Mouse (Mus musculus): ENCODE data around the gene Ppt2. TPM values are rescaled to one million over a fixed set of nuclear protein-coding genes. Genes with fewer than 3 reads are reported as not detected.
A peak's percentile ranks its signal among the peaks of the same experiment; 100 is the strongest.

Ppt2 gene
- polyA plus RNA-seq, 1 experiment from 2014 or later: 23.4 TPM

GRCm38 (mm10) chr17:34637459-34637858 lies 9.1 kb upstream of the Ppt2 start:
- no peak overlapping the region for H3K9ac ChIP-seq (replicated peaks; ENCODE audit: low read length)
- DNase-seq (no peak), ATAC-seq (ENCODE audit: low FRiP score, low TSS enrichment) (no peak)
- H3K36me3 ChIP-seq (ENCODE audit: control insufficient read depth, insufficient read depth, low read length): no peaks in the 10 kb centered on the region
- whole genome bisulfite sequencing: 74% methylated on average over 3 of the region's 3 CpGs
- H3K9me3 ChIP-seq (ENCODE audit: control insufficient read depth, low read length): no peaks in the 10 kb centered on the region
- H3K27me3 ChIP-seq (ENCODE audit: control insufficient read depth, insufficient read depth, low read length): peaks cover 1% of the 10 kb centered on the region; the same call in 1 of the 2 replicates
- peaks cover 1% of the 10 kb centered on the region; the same call in 1 of the 2 replicates for H3K4me1 ChIP-seq (ENCODE audit: control insufficient read depth, insufficient read depth, low read length)
- H3K27ac ChIP-seq (replicated peaks; ENCODE audit: low read depth, low read length): no peak overlapping the region
- H3K4me2 ChIP-seq (ENCODE audit: low read length): no peak overlapping the region
- H3K4me3 ChIP-seq (replicated peaks; ENCODE audit: low read depth, low read length): no peak overlapping the region

GRCm38 (mm10) chr17:34635671-34636070 lies 7.4 kb upstream of the Ppt2 start:
- H3K36me3 ChIP-seq (ENCODE audit: control insufficient read depth, insufficient read depth, low read length): no peaks in the 10 kb centered on the region
- DNase-seq (no peak), ATAC-seq (ENCODE audit: low FRiP score, low TSS enrichment) (no peak)
- no peaks in the 10 kb centered on the region for H3K9me3 ChIP-seq (ENCODE audit: control insufficient read depth, low read length)
- H3K27ac ChIP-seq (replicated peaks; ENCODE audit: low read depth, low read length): no peak overlapping the region
- H3K4me2 ChIP-seq (ENCODE audit: low read length): no peak overlapping the region
- H3K9ac ChIP-seq (replicated peaks; ENCODE audit: low read length): no peak overlapping the region
- no peak overlapping the region for H3K4me3 ChIP-seq (replicated peaks; ENCODE audit: low read depth, low read length)
- H3K4me1 ChIP-seq (ENCODE audit: control insufficient read depth, insufficient read depth, low read length): peaks cover 19% of the 10 kb centered on the region
- peaks cover 14% of the 10 kb centered on the region; the same call in 1 of the 2 replicates for H3K27me3 ChIP-seq (ENCODE audit: control insufficient read depth, insufficient read depth, low read length)
- WGBS: 86% methylated on average over 2 of the region's 2 CpGs

- Histone ChIP-seq H3K4me3 (replicated peaks; ENCODE audit: low read depth, low read length) (peak overlapping the region; percentile 71), H3K9me3 (ENCODE audit: control insufficient read depth, low read length) (no peaks in the 10 kb centered on the region), H3K27me3 (ENCODE audit: control insufficient read depth, insufficient read depth, low read length) (peaks cover 14% of the 10 kb centered on the region; the same call in 1 of the 2 replicates), H3K9ac (replicated peaks; ENCODE audit: low read length) (peak overlapping the region; percentile 43; the same call in 1 of the 2 replicates), H3K36me3 (ENCODE audit: control insufficient read depth, insufficient read depth, low read length) (no peaks in the 10 kb centered on the region), H3K27ac (replicated peaks; ENCODE audit: low read depth, low read length) (no peak overlapping the region), H3K4me2 (ENCODE audit: low read length) (peak overlapping the region; percentile 90), H3K4me1 (ENCODE audit: control insufficient read depth, insufficient read depth, low read length) (peaks cover 44% of the 10 kb centered on the region)
- peak; percentile 43 for DNase-seq
- 1% methylated on average over 26 of the region's 26 CpGs for WGBS
- no peak for ATAC-seq (ENCODE audit: low FRiP score, low TSS enrichment)
Measured at GRCm38 (mm10) chr17:34632261-34632691, 4.0 kb upstream of the Ppt2 start.

GRCm38 (mm10) chr17:34631647-34632046 lies 3.3 kb upstream of the Ppt2 start:
- no peaks in the 10 kb centered on the region for H3K9me3 ChIP-seq (ENCODE audit: control insufficient read depth, low read length)
- peak overlapping the region; percentile 43; the same call in 1 of the 2 replicates for H3K9ac ChIP-seq (replicated peaks; ENCODE audit: low read length)
- ATAC-seq (ENCODE audit: low FRiP score, low TSS enrichment): no peak
- H3K4me3 ChIP-seq (replicated peaks; ENCODE audit: low read depth, low read length): peak overlapping the region; percentile 71
- WGBS: 7% methylated on average over 12 of the region's 12 CpGs
- H3K4me1 ChIP-seq (ENCODE audit: control insufficient read depth, insufficient read depth, low read length): peaks cover 44% of the 10 kb centered on the region
- H3K36me3 ChIP-seq (ENCODE audit: control insufficient read depth, insufficient read depth, low read length): no peaks in the 10 kb centered on the region
- DNase-seq: no peak
- peaks cover 14% of the 10 kb centered on the region; the same call in 1 of the 2 replicates for H3K27me3 ChIP-seq (ENCODE audit: control insufficient read depth, insufficient read depth, low read length)
- H3K4me2 ChIP-seq (ENCODE audit: low read length): peak overlapping the region; percentile 90
- H3K27ac ChIP-seq (replicated peaks; ENCODE audit: low read depth, low read length): no peak overlapping the region

GRCm38 (mm10) chr17:34630761-34631301 lies 2.5 kb upstream of the Ppt2 start:
- ATAC-seq (ENCODE audit: low FRiP score, low TSS enrichment) (no peak), DNase-seq (peak; percentile 23)
- Histone ChIP-seq H3K27me3 (ENCODE audit: control insufficient read depth, insufficient read depth, low read length) (peaks cover 14% of the 10 kb centered on the region; the same call in 1 of the 2 replicates), H3K4me2 (ENCODE audit: low read length) (peak overlapping the region; percentile 90), H3K9me3 (ENCODE audit: control insufficient read depth, low read length) (no peaks in the 10 kb centered on the region), H3K27ac (replicated peaks; ENCODE audit: low read depth, low read length) (no peak overlapping the region), H3K36me3 (ENCODE audit: control insufficient read depth, insufficient read depth, low read length) (no peaks in the 10 kb centered on the region), H3K4me1 (ENCODE audit: control insufficient read depth, insufficient read depth, low read length) (peaks cover 52% of the 10 kb centered on the region), H3K9ac (replicated peaks; ENCODE audit: low read length) (peak overlapping the region; percentile 43), H3K4me3 (replicated peaks; ENCODE audit: low read depth, low read length) (peak overlapping the region; percentile 71)
- 2% methylated on average over 48 of the region's 48 CpGs for whole genome bisulfite sequencing

- 17% methylated on average over 12 of the region's 12 CpGs for WGBS
- Histone ChIP-seq H3K27ac (replicated peaks; ENCODE audit: low read depth, low read length) (peak overlapping the region; percentile 93; the same call in 1 of the 2 replicates), H3K4me2 (ENCODE audit: low read length) (peak overlapping the region; percentile 90), H3K4me1 (ENCODE audit: control insufficient read depth, insufficient read depth, low read length) (peaks cover 53% of the 10 kb centered on the region), H3K36me3 (ENCODE audit: control insufficient read depth, insufficient read depth, low read length) (no peaks in the 10 kb centered on the region), H3K9ac (replicated peaks; ENCODE audit: low read length) (peak overlapping the region; percentile 68), H3K27me3 (ENCODE audit: control insufficient read depth, insufficient read depth, low read length) (peaks cover 14% of the 10 kb centered on the region; the same call in 1 of the 2 replicates), H3K4me3 (replicated peaks; ENCODE audit: low read depth, low read length) (peak overlapping the region; percentile 71), H3K9me3 (ENCODE audit: control insufficient read depth, low read length) (no peaks in the 10 kb centered on the region)
- no peak for DNase-seq
- ATAC-seq (ENCODE audit: low FRiP score, low TSS enrichment): no peak
Measured at GRCm38 (mm10) chr17:34629796-34630603, 1.7 kb upstream of the Ppt2 start.

GRCm38 (mm10) chr17:34629221-34629751 lies 976 bp upstream of the Ppt2 start, which contains the start of gene Prrt1:
Gene Prrt1 (plus strand): TSS chr17:34629533.
- Histone ChIP-seq H3K4me2 (ENCODE audit: low read length) (peak within 1 kb of the TSS; percentile 90), H3K4me1 (ENCODE audit: control insufficient read depth, insufficient read depth, low read length) (peaks cover 53% of the 10 kb centered on the region), H3K9ac (replicated peaks; ENCODE audit: low read length) (peak within 1 kb of the TSS; percentile 68), H3K27me3 (ENCODE audit: control insufficient read depth, insufficient read depth, low read length) (peaks cover 14% of the 10 kb centered on the region; the same call in 1 of the 2 replicates), H3K36me3 (ENCODE audit: control insufficient read depth, insufficient read depth, low read length) (no peaks in the 10 kb centered on the region), H3K4me3 (replicated peaks; ENCODE audit: low read depth, low read length) (peak within 1 kb of the TSS; percentile 71), H3K9me3 (ENCODE audit: control insufficient read depth, low read length) (no peaks in the 10 kb centered on the region), H3K27ac (replicated peaks; ENCODE audit: low read depth, low read length) (peak within 1 kb of the TSS; percentile 93)
- peak; percentile 89 for DNase-seq
- ATAC-seq (ENCODE audit: low FRiP score, low TSS enrichment): peak; percentile 49; the same call in 1 of the 2 replicates
- under 1% methylated on average over 16 of the region's 16 CpGs for WGBS

GRCm38 (mm10) chr17:34628644-34628967 lies 296 bp upstream of the Ppt2 start:
- H3K4me1 ChIP-seq (ENCODE audit: control insufficient read depth, insufficient read depth, low read length): peaks cover 53% of the 10 kb centered on the region

More at GRCm38 (mm10) chr17:34628644-34628967, 296 bp upstream of the Ppt2 start:
- H3K27ac ChIP-seq (replicated peaks; ENCODE audit: low read depth, low read length): peak overlapping the region; percentile 93
- peaks cover 14% of the 10 kb centered on the region; the same call in 1 of the 2 replicates for H3K27me3 ChIP-seq (ENCODE audit: control insufficient read depth, insufficient read depth, low read length)
- no peak for ATAC-seq (ENCODE audit: low FRiP score, low TSS enrichment)
- H3K9me3 ChIP-seq (ENCODE audit: control insufficient read depth, low read length): no peaks in the 10 kb centered on the region
- H3K9ac ChIP-seq (replicated peaks; ENCODE audit: low read length): peak overlapping the region; percentile 68; the same call in 1 of the 2 replicates
- H3K4me3 ChIP-seq (replicated peaks; ENCODE audit: low read depth, low read length): peak overlapping the region; percentile 71
- no peaks in the 10 kb centered on the region for H3K36me3 ChIP-seq (ENCODE audit: control insufficient read depth, insufficient read depth, low read length)
- DNase-seq: no peak
- peak overlapping the region; percentile 90 for H3K4me2 ChIP-seq (ENCODE audit: low read length)
- WGBS: 15% methylated on average over 5 of the region's 5 CpGs
